Mouse (Mus musculus): ENCODE data around the gene Zwilch.
A peak's percentile ranks its signal among the peaks of the same experiment; 100 is the strongest.

GRCm38 (mm10) chr9:64087461-64088235, 85.3 kb downstream of the Zwilch start:
- TF ChIP-seq POLR2A (IDR thresholded peaks at IDR 0.05; ENCODE audit: low read depth, low read length) (no peak), CTCF (conservative IDR thresholded peaks at IDR 0.05 in 1 of 2, IDR thresholded peaks at IDR 0.05 in 1 of 2; ENCODE audit: low read depth in 2 of 2, low read length in 2 of 2) (peak; percentile 94 to 97), EP300 (IDR thresholded peaks at IDR 0.05; ENCODE audit: low read length) (no peak), ETS1 (conservative IDR thresholded peaks at IDR 0.05; ENCODE audit: low read depth, low read length) (no peak), POLR2AphosphoS2 (IDR thresholded peaks at IDR 0.05; ENCODE audit: low read depth, low read length) (no peak), MAX (IDR thresholded peaks at IDR 0.05; ENCODE audit: low read length) (peak; percentile 18; the same call in 1 of the 2 replicates), KAT2A (IDR thresholded peaks at IDR 0.05; ENCODE audit: insufficient replicate concordance, low read length) (no peak), E2F4 (IDR thresholded peaks at IDR 0.05; ENCODE audit: insufficient replicate concordance, low read depth, low read length) (no peak), SIN3A (IDR thresholded peaks at IDR 0.05; ENCODE audit: low read length) (no peak), JUND (conservative IDR thresholded peaks at IDR 0.05; ENCODE audit: low read depth, low read length) (no peak), MAFK (IDR thresholded peaks at IDR 0.05; ENCODE audit: insufficient replicate concordance, low read length) (no peak), MYC (IDR thresholded peaks at IDR 0.05; ENCODE audit: low read depth, low read length) (peak; percentile 37; the same call in 1 of the 2 replicates)
